Mouse (Mus musculus) C2C12 (cell line): ENCODE results near the gene Lars2. TPM values are rescaled to one million over a fixed set of nuclear protein-coding genes. Genes with fewer than 3 reads are reported as not detected.

Experiments
- H3K27me3 ChIP-seq: one replicate; pipeline ENCODE4 v1.6.1; 2011; ENCODE audit not compliant: control insufficient read depth, insufficient read depth, insufficient read length
- H3K36me3 ChIP-seq: one replicate; pipeline ENCODE4 v1.6.1; 2011; ENCODE audit not compliant: control insufficient read depth, insufficient read depth
- H3K4me3 ChIP-seq: one replicate; pipeline ENCODE4 v1.5.1; 2011; ENCODE audit warnings: mild to moderate bottlenecking, control low read depth; ENCODE audit not compliant: poor library complexity, insufficient read depth, severe bottlenecking
- H3K79me2 ChIP-seq: one replicate; pipeline ENCODE4 v1.6.1; 2011; ENCODE audit not compliant: control insufficient read depth, insufficient read depth
- H3K79me3 ChIP-seq: one replicate; pipeline ENCODE4 v1.6.1; 2011; ENCODE audit warnings: low read depth, control low read depth
- H3ac ChIP-seq: one replicate; pipeline ENCODE3; 2011; ENCODE audit warnings: low read depth; ENCODE audit not compliant: control insufficient read depth, insufficient read length
- CEBPB ChIP-seq: IDR thresholded peaks from one replicate; pipeline ENCODE4 v1.6.1; 2011; ENCODE audit warnings: low read depth, mild to moderate bottlenecking, control low read depth, moderate library complexity
- CTCF ChIP-seq: IDR thresholded peaks from one replicate; pipeline ENCODE4 v1.5.1; 2011; ENCODE audit not compliant: control insufficient read depth, insufficient read depth, insufficient read length
- FOSL1 ChIP-seq: IDR thresholded peaks from one replicate; pipeline ENCODE4 v1.8.0; 2011; ENCODE audit warnings: mild to moderate bottlenecking, low read length; ENCODE audit not compliant: poor library complexity, insufficient read depth, severe bottlenecking
- MAX ChIP-seq: IDR thresholded peaks from one replicate; pipeline ENCODE4 v1.6.1; 2011; ENCODE audit warnings: mild to moderate bottlenecking, control low read depth
- MYOD1 ChIP-seq: IDR thresholded peaks from one replicate; pipeline ENCODE4 v1.6.1; 2011; ENCODE audit warnings: low read depth; ENCODE audit not compliant: control insufficient read depth, insufficient read length
- MYOG ChIP-seq: IDR thresholded peaks from one replicate; pipeline ENCODE4 v1.6.1; 2011; ENCODE audit not compliant: control insufficient read depth, insufficient read length; ENCODE audit errors: extremely low read depth
- USF1 ChIP-seq: IDR thresholded peaks from one replicate; pipeline ENCODE4 v1.6.1; 2011; ENCODE audit warnings: low read depth, mild to moderate bottlenecking, control low read depth, moderate library complexity
- polyA plus RNA-seq: library from polyadenylated mRNA; unstranded; fragments of >200 nt; fragmentation: generic; extraction: Trizol; gene quantifications from one replicate; pipeline ENCODE4 v1.2.1, GENCODE M21; 2012; ENCODE audit warnings: missing spikeins

Lars2 gene
- polyA plus RNA-seq, 1 experiment, result 480 TPM

- H3ac ChIP-seq, result no peak overlapping the region
- H3K79me2 ChIP-seq, result peaks cover 14% of the 10 kb centered on the region
- TF ChIP-seq CEBPB (no peak), MYOG (no peak), MAX (no peak), USF1 (no peak), CTCF (no peak), FOSL1 (no peak), MYOD1 (no peak)
- peaks cover 3% of the 10 kb centered on the region for H3K79me3 ChIP-seq
- no peak overlapping the region for H3K4me3 ChIP-seq
- no peaks in the 10 kb centered on the region for H3K27me3 ChIP-seq
- no peaks in the 10 kb centered on the region for H3K36me3 ChIP-seq
Observed at GRCm38 (mm10) chr9:123365353-123365752, 1.4 kb upstream of the Lars2 start.

DNA sequence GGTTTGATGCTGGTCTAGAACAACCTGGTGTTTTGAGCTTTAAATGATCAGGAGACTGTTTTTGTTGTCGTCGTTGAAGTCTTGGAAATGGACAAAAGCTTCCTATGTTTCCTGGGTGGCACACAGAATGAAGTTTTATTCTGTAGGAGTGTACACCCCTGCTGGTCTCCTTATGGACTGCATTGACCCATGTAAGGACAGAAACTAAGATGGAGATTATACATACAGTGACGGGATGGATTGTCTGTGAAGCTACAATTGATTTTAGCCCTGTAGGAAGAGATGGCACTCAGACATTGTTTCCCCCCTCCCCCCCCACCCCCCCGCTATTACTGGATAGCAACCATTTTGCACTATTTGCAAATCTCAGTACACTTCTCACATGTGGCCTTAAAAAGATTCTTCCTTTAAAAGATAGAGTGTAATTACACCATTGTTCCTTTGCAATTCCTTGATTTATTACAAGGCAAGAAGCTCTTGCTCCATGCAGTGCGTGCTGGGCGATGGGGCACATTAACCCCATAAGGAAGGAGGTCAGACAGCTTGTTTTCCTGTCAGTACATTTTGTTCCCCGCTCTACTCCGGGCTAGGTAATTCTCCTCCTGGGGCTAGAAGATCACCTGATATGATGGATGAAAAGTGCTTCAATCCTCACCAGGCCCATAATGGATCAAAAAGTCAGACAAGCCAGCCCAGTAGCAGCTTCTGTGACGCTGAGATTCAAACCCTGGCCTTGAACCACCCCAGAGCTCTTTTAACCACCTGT, 602 bp upstream of the Lars2 start:
- Histone ChIP-seq H3K36me3 (no peaks in the 10 kb centered on the region), H3K27me3 (no peaks in the 10 kb centered on the region), H3K79me3 (peaks cover 3% of the 10 kb centered on the region), H3K79me2 (peaks cover 14% of the 10 kb centered on the region), H3ac (no peak overlapping the region), H3K4me3 (peak overlapping the region; percentile 82)
- TF ChIP-seq USF1, result no peak
- no peak for TF ChIP-seq FOSL1
- TF ChIP-seq CEBPB, result no peak
- no peak for TF ChIP-seq CTCF
- TF ChIP-seq MAX, result no peak
- TF ChIP-seq MYOG, result no peak
- TF ChIP-seq MYOD1, result no peak

GRCm38 (mm10) chr9:123367636-123368035, 909 bp downstream of the Lars2 start:
- Histone ChIP-seq H3K4me3 (peak overlapping the region; percentile 82), H3K27me3 (no peaks in the 10 kb centered on the region), H3ac (no peak overlapping the region), H3K79me3 (peaks cover 3% of the 10 kb centered on the region), H3K36me3 (peaks cover 7% of the 10 kb centered on the region), H3K79me2 (peaks cover 14% of the 10 kb centered on the region)
- TF ChIP-seq CTCF (no peak), CEBPB (no peak), MYOD1 (no peak), MAX (no peak), USF1 (no peak), FOSL1 (no peak), MYOG (no peak)

DNA sequence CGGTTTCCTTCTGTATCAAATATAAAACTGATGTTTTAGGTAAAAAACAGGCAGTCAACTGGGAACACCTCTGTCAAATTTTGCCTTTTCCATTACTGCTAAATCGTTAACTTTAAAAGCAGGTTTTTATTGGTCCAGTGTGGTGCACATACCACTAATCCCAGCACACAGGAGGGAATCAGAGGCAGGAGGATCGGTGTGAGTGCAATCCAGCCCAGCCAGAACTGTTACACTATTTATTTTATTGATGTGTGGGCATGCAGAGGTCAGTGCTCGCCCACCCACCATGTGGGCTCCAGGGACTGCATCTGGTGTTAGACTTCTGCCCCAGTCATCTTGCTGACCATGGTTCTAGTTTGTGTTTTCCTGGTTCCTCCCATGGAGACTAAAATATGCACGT, 15.7 kb downstream of the Lars2 start:
- Histone ChIP-seq H3K36me3 (peaks cover 10% of the 10 kb centered on the region), H3K79me2 (no peaks in the 10 kb centered on the region), H3ac (no peak overlapping the region), H3K4me3 (no peak overlapping the region), H3K79me3 (no peaks in the 10 kb centered on the region), H3K27me3 (no peaks in the 10 kb centered on the region)
- TF ChIP-seq CTCF (no peak), MYOD1 (no peak), CEBPB (no peak), MAX (no peak), FOSL1 (no peak), USF1 (no peak), MYOG (no peak)

DNA sequence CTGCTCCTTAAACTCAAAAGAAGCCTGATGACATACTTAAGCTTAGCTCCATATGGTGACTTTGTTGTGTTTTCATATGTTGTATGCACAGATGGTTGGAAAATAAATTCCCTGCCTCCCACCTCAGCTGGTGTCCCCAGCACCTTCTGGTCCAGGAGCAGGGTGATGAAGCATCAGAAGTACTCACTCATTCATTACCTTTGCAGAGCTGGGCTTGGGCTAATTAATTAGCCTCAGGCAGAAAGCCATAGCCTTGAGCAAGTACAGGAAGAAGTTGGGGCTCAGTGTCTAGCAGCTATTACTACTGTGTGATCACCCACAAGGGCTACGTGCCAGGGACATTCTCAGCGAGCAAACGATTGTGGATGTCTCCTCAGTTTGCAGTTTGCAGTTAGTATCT, 18.0 kb downstream of the Lars2 start:
- Histone ChIP-seq H3K36me3 (no peaks in the 10 kb centered on the region), H3ac (no peak overlapping the region), H3K27me3 (no peaks in the 10 kb centered on the region), H3K79me2 (no peaks in the 10 kb centered on the region), H3K79me3 (no peaks in the 10 kb centered on the region), H3K4me3 (no peak overlapping the region)
- TF ChIP-seq USF1 (no peak), CEBPB (no peak), CTCF (no peak), MAX (no peak), FOSL1 (no peak), MYOG (no peak), MYOD1 (no peak)
